Mouse (Mus musculus) hindbrain, embryonic 10.5 days (tissue): ENCODE results near the gene Vmn1r197. TPM values are rescaled to one million over a fixed set of nuclear protein-coding genes. Genes with fewer than 3 reads are reported as not detected.

Source experiments
- polyA plus RNA-seq: library from polyadenylated mRNA; unstranded; fragments of >200 nt; fragmentation: Nextera tagmentation; extraction: Ambion mirVana; gene quantifications from 2 replicates; pipeline ENCODE4 v1.2.1, GENCODE M21; 2016

Gene Vmn1r197
- polyA plus RNA-seq, 1 experiment from 2014 or later = not detected

Other genes with a start within 250 kb of the Vmn1r197 start
- not detected in 2 replicates for gene Vmn1r188, start 240.1 kb upstream of the Vmn1r197 start, polyA plus RNA-seq
- gene Vmn1r189, start 218.8 kb upstream of the Vmn1r197 start, polyA plus RNA-seq = not detected in 2 replicates
- not detected in 2 replicates for gene Vmn1r191, start 140.6 kb upstream of the Vmn1r197 start, polyA plus RNA-seq
- gene Vmn1r192, start 133.4 kb upstream of the Vmn1r197 start, polyA plus RNA-seq = not detected in 2 replicates
- not detected in 2 replicates for gene Vmn1r193, start 101.4 kb upstream of the Vmn1r197 start, polyA plus RNA-seq
- not detected in 2 replicates for gene Vmn1r194, start 80.4 kb upstream of the Vmn1r197 start, polyA plus RNA-seq
- gene Vmn1r195, start 54.1 kb upstream of the Vmn1r197 start, polyA plus RNA-seq = not detected in 2 replicates
- gene Vmn1r196, start 34.7 kb upstream of the Vmn1r197 start, polyA plus RNA-seq = not detected in 2 replicates
- gene Vmn1r198, start 25.8 kb downstream of the Vmn1r197 start, polyA plus RNA-seq = not detected in 2 replicates
- gene Vmn1r199, start 55.2 kb downstream of the Vmn1r197 start, polyA plus RNA-seq = not detected in 2 replicates
- not detected in 2 replicates for gene Vmn1r200, start 65.8 kb downstream of the Vmn1r197 start, polyA plus RNA-seq
- not detected in 2 replicates for gene Vmn1r201, start 147.3 kb downstream of the Vmn1r197 start, polyA plus RNA-seq
- 0.02 TPM in 1 of 2 replicates, not detected in the other for gene Vmn1r202, start 180.8 kb downstream of the Vmn1r197 start, polyA plus RNA-seq
- not detected in 2 replicates for gene Vmn1r203, start 193.5 kb downstream of the Vmn1r197 start, polyA plus RNA-seq
- not detected in 2 replicates for gene Vmn1r204, start 228.6 kb downstream of the Vmn1r197 start, polyA plus RNA-seq